Comparison of ENCODE assay signal across 10 mouse cellular contexts in genomic region chr5:75978374-75979100, GRCm38 (mm10). TPM values are rescaled to one million over a fixed set of nuclear protein-coding genes. Genes with fewer than 3 reads are reported as not detected.
DNase-seq lines count a peak whose midpoint lies in the region; ATAC-seq and TF ChIP-seq lines count a peak whose summit lies in the region.
"Had no signal": no experiment of that assay in that cellular context is flagged by ENCODE, and none has a peak within 500 bp of the region (broad histone marks: within the 10 kb centered on the region; RNA-seq: fewer than 3 reads in every experiment).

Kdr (minus strand) TSS chr5:75978458.

- H3K4me3 ChIP-seq in forebrain, embryonic 14.5 days (ENCODE audit: low read depth, low read length) = peak within 1 kb of the TSS; percentile 55
- peak within 1 kb of the TSS; percentile 63 for H3K4me3 ChIP-seq in lung, embryonic 14.5 days (ENCODE audit: low read depth, low read length)
- H3K4me3 ChIP-seq in olfactory bulb, adult 2 months (ENCODE audit: insufficient read depth, low read depth, low read length) = peak within 1 kb of the TSS; percentile 55
- H3K4me3 ChIP-seq: myocyte had no signal

- H3K27me3 ChIP-seq in forebrain, embryonic 14.5 days (replicated peaks; ENCODE audit: control insufficient read depth, insufficient read depth, low read length) = peaks cover 49% of the 10 kb centered on the region
- H3K27me3 ChIP-seq in lung, embryonic 14.5 days (ENCODE audit: insufficient read depth, low read length) = peaks cover 46% of the 10 kb centered on the region

- WGBS in forebrain, embryonic 14.5 days = under 1% methylated on average over 37 of the region's 37 CpGs
- under 1% methylated on average over 37 of the region's 37 CpGs for WGBS in lung, embryonic 14.5 days
- WGBS in olfactory bulb, adult 2 months = 4% methylated on average over 37 of the region's 37 CpGs

- H3K27ac ChIP-seq in forebrain, embryonic 14.5 days (ENCODE audit: low read depth, low read length) = peak within 1 kb of the TSS; percentile 39; the same call in 1 of the 2 replicates
- H3K27ac ChIP-seq in lung, embryonic 14.5 days (ENCODE audit: low read depth) = peak within 1 kb of the TSS; percentile 67; the same call in 1 of the 2 replicates
- H3K27ac ChIP-seq in olfactory bulb, adult 2 months (ENCODE audit: insufficient read depth, low read depth, low read length) = no peak within 1 kb of the TSS

- H3K9me3 ChIP-seq in forebrain, embryonic 14.5 days (replicated peaks; ENCODE audit: control insufficient read depth, low read length) = no peaks in the 10 kb centered on the region
- no peaks in the 10 kb centered on the region for H3K9me3 ChIP-seq in lung, embryonic 14.5 days (ENCODE audit: low read depth, low read length)

- peak within 1 kb of the TSS; percentile 63 for H3K9ac ChIP-seq in forebrain, embryonic 14.5 days (ENCODE audit: low read length)
- peak within 1 kb of the TSS; percentile 60 for H3K9ac ChIP-seq in lung, embryonic 14.5 days

- no peaks in the 10 kb centered on the region; the same call in 1 of the 2 replicates for H3K4me1 ChIP-seq in forebrain, embryonic 14.5 days (ENCODE audit: control insufficient read depth, insufficient read depth, low read length)
- no peaks in the 10 kb centered on the region for H3K4me1 ChIP-seq in lung, embryonic 14.5 days (ENCODE audit: insufficient read depth)
- H3K4me1 ChIP-seq in olfactory bulb, adult 2 months (ENCODE audit: control insufficient read depth, insufficient read depth, low read length) = peaks cover 14% of the 10 kb centered on the region

- H3K4me2 ChIP-seq in forebrain, embryonic 14.5 days (ENCODE audit: low read length) = peak within 1 kb of the TSS; percentile 99
- H3K4me2 ChIP-seq in lung, embryonic 14.5 days = peak within 1 kb of the TSS; percentile 96

- H3K36me3 ChIP-seq in forebrain, embryonic 14.5 days (ENCODE audit: control insufficient read depth, insufficient read depth, low read length) = no peaks in the 10 kb centered on the region
- no peaks in the 10 kb centered on the region for H3K36me3 ChIP-seq in lung, embryonic 14.5 days (ENCODE audit: insufficient read depth)

- intact Hi-C loops in heart, postnatal 25 days (cut with DNase I) = loop anchor here (2.0 to 10.0 kb wide), 3 partner anchors 34 to 136 kb away; no protein-coding TSS in a partner anchor

- DNase-seq in left cerebral cortex, adult 11 months (ENCODE audit: low spot score) = peak; percentile 7
- no peak for DNase-seq in left cerebral cortex, adult 8-10 months (ENCODE audit: low spot score in 2 of 2)
- peak; percentile 75 for DNase-seq in forebrain, embryonic 14.5 days (ENCODE audit: low spot score)
- peak; percentile 59 for DNase-seq in heart, postnatal 25 days (ENCODE audit: low spot score)
- DNase-seq in kidney, postnatal 36 days = peak; percentile 79 to 87
- DNase-seq in lung, embryonic 14.5 days = peak; percentile 90
- peak; percentile 52 for DNase-seq in thymus, postnatal 25 days

- peak; percentile 84 for ATAC-seq in forebrain, embryonic 14.5 days
- ATAC-seq in lung, embryonic 14.5 days (ENCODE audit: insufficient read depth) = peak; percentile 91

- no peak for TF ChIP-seq CTCF in lung, embryonic 14.5 days (IDR thresholded peaks at IDR 0.05; ENCODE audit: low read depth)
- no peak for TF ChIP-seq CTCF in olfactory bulb, adult 2 months (IDR thresholded peaks at IDR 0.05; ENCODE audit: insufficient read depth, low read depth, low read length)

- no peak for TF ChIP-seq POLR2A in olfactory bulb, adult 2 months (IDR thresholded peaks at IDR 0.05; ENCODE audit: insufficient read depth, low read depth, low read length)

RNA-seq across cellular contexts. Expression of gene Kdr, which starts in this region (rescaled TPM):
- 1 to 10 TPM; 5.3 to 6.4 (median 5.9) TPM for total RNA-seq in left cerebral cortex, adult 8-10 months (2022)
- polyA plus RNA-seq in forebrain, embryonic 14.5 days (2014; fragmentation: Nextera tagmentation; extraction: Ambion mirVana) = 13.2 and 16.3 TPM in 2 replicates
- total RNA-seq in heart, postnatal 25 days (2021) = 10 to 100 TPM; 88.8 to 99.1 TPM
- polyA plus RNA-seq in lung, embryonic 14.5 days (2014; fragmentation: Nextera tagmentation; extraction: Ambion mirVana) = 61.2 and 62.0 TPM in 2 replicates
- not detected in 2 replicates for polyA plus RNA-seq in olfactory bulb, adult 2 months (2012; ENCODE audit: insufficient read depth, insufficient read length, low replicate concordance, missing spikeins)
- total RNA-seq: MEL had no signal
- polyA plus RNA-seq: myocyte had no signal

Comparison
In these comparisons a context has a peak if more than half of its experiments do, and no peak if none do; other contexts are left out.
1. RNA of gene Kdr (total RNA-seq): 88.8 to 99.1 TPM in heart, postnatal 25 days; 5.3 to 6.4 TPM in left cerebral cortex, adult 8-10 months; every median in the first group is over 10 times any median in the second.
2. DNase-seq: peak in left cerebral cortex, adult 11 months (single experiment), forebrain, embryonic 14.5 days (single experiment), heart, postnatal 25 days (single experiment), kidney, postnatal 36 days (2 of 2), lung, embryonic 14.5 days (single experiment) and thymus, postnatal 25 days (single experiment); none in left cerebral cortex, adult 8-10 months (0 of 2).
3. Peak in every context shown above with its lines, with median percentiles within 50 percentile points of each other: H3K4me3 ChIP-seq.